Mouse (Mus musculus): ENCODE measurements around the gene Gpatch4.

Gene Gpatch4

GRCm38 (mm10) chr3:88030608-88031395 lies 12.1 kb upstream of the Gpatch4 start:
- DNase-seq (ENCODE audit: low read depth, low spot score), result peak; percentile 28

GRCm38 (mm10) chr3:88033506-88033905 lies 9.4 kb upstream of the Gpatch4 start:
- no peak for DNase-seq (ENCODE audit: low read depth, low spot score)

- DNase-seq (ENCODE audit: low read depth, low spot score), result no peak
These were observed 7.2 kb upstream of the Gpatch4 start for GRCm38 (mm10) chr3:88035561-88036293.

- DNase-seq (ENCODE audit: low read depth, low spot score), result no peak
These were observed 6.6 kb downstream of the Gpatch4 start for GRCm38 (mm10) chr3:88049532-88049931.

GRCm38 (mm10) chr3:88057030-88057429 lies 14.1 kb downstream of the Gpatch4 start:
- no peak for DNase-seq (ENCODE audit: low read depth, low spot score)

- DNase-seq (ENCODE audit: low read depth, low spot score), result peak; percentile 77
These were observed 15.2 kb downstream of the Gpatch4 start, which contains the start of gene Naxe for GRCm38 (mm10) chr3:88057902-88058696. Naxe (minus strand) TSS chr3:88058495.

GRCm38 (mm10) chr3:88068386-88068785 lies 25.5 kb downstream of the Gpatch4 start:
- DNase-seq (ENCODE audit: low read depth, low spot score), result no peak

- DNase-seq (ENCODE audit: low read depth, low spot score), result peak; percentile 29
These were observed 28.9 kb downstream of the Gpatch4 start for GRCm38 (mm10) chr3:88071783-88072182.

GRCm38 (mm10) chr3:88073631-88074030 lies 30.7 kb downstream of the Gpatch4 start:
- DNase-seq (ENCODE audit: low read depth, low spot score), result no peak

- no peak for DNase-seq (ENCODE audit: low read depth, low spot score)
These were observed 31.4 kb downstream of the Gpatch4 start for GRCm38 (mm10) chr3:88074351-88074750.

- no peak for DNase-seq (ENCODE audit: low read depth, low spot score)
These were observed 31.9 kb downstream of the Gpatch4 start for GRCm38 (mm10) chr3:88074766-88075165.

- DNase-seq (ENCODE audit: low read depth, low spot score), result no peak
These were observed 34.5 kb downstream of the Gpatch4 start for GRCm38 (mm10) chr3:88077441-88077840.

- DNase-seq (ENCODE audit: low read depth, low spot score), result no peak
These were observed 35.3 kb downstream of the Gpatch4 start, which contains the start of gene Ttc24 for GRCm38 (mm10) chr3:88078204-88078603. Ttc24 (minus strand) TSS chr3:88078304.

- peak; percentile 88 for DNase-seq (ENCODE audit: low read depth, low spot score)
These were observed 38.7 kb downstream of the Gpatch4 start, which contains the start of gene Iqgap3 for GRCm38 (mm10) chr3:88081345-88082223. Iqgap3 (plus strand) TSS chr3:88081971.

GRCm38 (mm10) chr3:88082224-88082618 lies 39.3 kb downstream of the Gpatch4 start:
- no peak for DNase-seq (ENCODE audit: low read depth, low spot score)

- no peak for DNase-seq (ENCODE audit: low read depth, low spot score)
These were observed 39.8 kb downstream of the Gpatch4 start for GRCm38 (mm10) chr3:88082663-88083062.

GRCm38 (mm10) chr3:88084001-88084400 lies 41.1 kb downstream of the Gpatch4 start:
- DNase-seq (ENCODE audit: low read depth, low spot score), result no peak

GRCm38 (mm10) chr3:88085459-88085858 lies 42.6 kb downstream of the Gpatch4 start:
- no peak for DNase-seq (ENCODE audit: low read depth, low spot score)

GRCm38 (mm10) chr3:88087688-88088087 lies 44.8 kb downstream of the Gpatch4 start:
- DNase-seq (ENCODE audit: low read depth, low spot score), result no peak

GRCm38 (mm10) chr3:88090106-88090505 lies 47.2 kb downstream of the Gpatch4 start:
- no peak for DNase-seq (ENCODE audit: low read depth, low spot score)

- DNase-seq (ENCODE audit: low read depth, low spot score), result no peak
These were observed 47.7 kb downstream of the Gpatch4 start for GRCm38 (mm10) chr3:88090616-88091015.

Data from telencephalon, adult 2 months (tissue).